Mouse (Mus musculus): ENCODE measurements around the gene Usp19.
A peak's percentile ranks its signal among the peaks of the same experiment; 100 is the strongest.

Usp19 gene

GRCm38 (mm10) chr9:108490559-108491285, at the start of gene Usp19:
TSS of gene Usp19 (plus strand) at chr9:108490602.
- DNase-seq (ENCODE audit: low read depth, low spot score), result peak; percentile 84

- DNase-seq (ENCODE audit: low read depth, low spot score), result no peak
These were observed 49.0 kb upstream of the Usp19 start for GRCm38 (mm10) chr9:108441236-108441919.

GRCm38 (mm10) chr9:108445125-108445524, 45.3 kb upstream of the Usp19 start:
- DNase-seq (ENCODE audit: low read depth, low spot score), result no peak

- no peak for DNase-seq (ENCODE audit: low read depth, low spot score)
These were observed 40.5 kb upstream of the Usp19 start for GRCm38 (mm10) chr9:108449860-108450259.

- DNase-seq (ENCODE audit: low read depth, low spot score), result no peak
These were observed 39.9 kb upstream of the Usp19 start for GRCm38 (mm10) chr9:108450292-108451169.

GRCm38 (mm10) chr9:108451170-108451493, 39.3 kb upstream of the Usp19 start:
- DNase-seq (ENCODE audit: low read depth, low spot score), result no peak

GRCm38 (mm10) chr9:108451519-108452160, 38.8 kb upstream of the Usp19 start:
- DNase-seq (ENCODE audit: low read depth, low spot score), result no peak

DNA sequence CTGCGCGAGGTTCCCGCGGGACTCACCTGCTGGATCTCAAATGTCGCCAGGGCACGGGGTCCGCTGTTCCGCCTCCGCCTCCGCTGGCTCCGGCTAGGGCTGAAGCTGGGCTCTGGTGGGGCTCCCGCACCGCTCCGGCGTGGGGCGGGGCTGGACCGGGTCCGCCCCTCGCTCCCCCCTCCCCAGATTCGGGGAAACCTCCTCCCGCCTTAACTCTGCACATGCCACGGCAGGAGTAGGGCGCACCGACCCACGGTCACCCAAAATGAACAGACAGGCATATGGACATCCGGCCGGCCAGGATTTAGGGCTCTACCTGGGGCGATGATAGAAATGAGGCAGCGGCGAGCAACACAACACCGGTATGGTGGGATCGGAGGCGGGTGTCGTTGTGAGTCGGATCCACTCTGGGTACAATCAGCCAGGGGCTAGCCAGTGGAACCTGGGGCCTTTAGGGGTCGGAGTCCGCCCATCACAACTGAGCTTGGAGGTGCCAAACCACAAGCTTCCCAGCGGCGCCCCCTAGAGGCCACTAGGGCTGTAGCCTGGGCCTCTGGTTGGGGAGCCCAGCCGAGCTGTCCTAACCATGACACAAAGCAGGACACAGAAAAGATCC, 38.0 kb upstream of the Usp19 start:
- peak; percentile 70 for DNase-seq (ENCODE audit: low read depth, low spot score)

- DNase-seq (ENCODE audit: low read depth, low spot score), result no peak
These were observed 37.5 kb upstream of the Usp19 start for GRCm38 (mm10) chr9:108452911-108453310.

DNA sequence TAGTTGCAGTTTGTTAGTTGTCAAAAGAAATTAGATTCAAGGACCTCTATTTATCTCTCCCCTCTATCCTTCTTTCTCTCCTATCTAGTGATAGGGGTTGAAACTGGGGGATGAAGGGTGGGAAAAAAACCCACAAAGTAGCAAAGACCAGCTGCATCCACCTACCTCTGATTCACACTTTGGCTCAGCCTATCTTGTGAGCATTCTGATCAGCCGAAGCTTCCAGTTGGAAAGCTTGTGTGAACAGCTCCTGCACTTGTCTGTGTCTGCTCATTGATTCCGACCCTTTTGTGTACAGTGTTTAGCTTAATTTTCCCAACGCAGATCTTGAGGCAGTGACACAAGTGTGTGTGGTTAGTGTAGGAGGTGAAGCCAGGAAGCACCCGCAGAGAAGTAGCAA, 36.9 kb upstream of the Usp19 start:
- DNase-seq (ENCODE audit: low read depth, low spot score), result no peak

DNA sequence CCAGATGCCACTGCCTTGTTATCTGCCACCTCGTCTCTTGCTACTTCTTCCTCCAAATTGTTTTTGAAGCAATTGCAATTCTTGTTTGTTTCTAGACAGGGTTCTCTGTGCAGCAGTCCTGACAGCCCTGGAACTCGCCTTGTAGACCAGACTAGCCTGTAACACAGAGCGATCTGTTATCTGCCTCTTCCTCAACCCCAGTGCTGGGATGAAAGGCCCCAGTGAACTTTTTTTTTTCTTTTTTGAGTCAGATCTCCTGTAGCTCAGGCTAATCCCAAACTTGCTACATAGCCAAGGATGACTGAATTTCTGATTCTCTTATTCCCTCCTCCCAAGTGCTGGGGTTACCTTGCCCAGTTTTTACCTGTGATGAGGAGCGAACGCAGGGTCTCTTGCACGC, 36.0 kb upstream of the Usp19 start:
- DNase-seq (ENCODE audit: low read depth, low spot score), result no peak

GRCm38 (mm10) chr9:108455747-108456571, 34.4 kb upstream of the Usp19 start:
- no peak for DNase-seq (ENCODE audit: low read depth, low spot score)

DNA sequence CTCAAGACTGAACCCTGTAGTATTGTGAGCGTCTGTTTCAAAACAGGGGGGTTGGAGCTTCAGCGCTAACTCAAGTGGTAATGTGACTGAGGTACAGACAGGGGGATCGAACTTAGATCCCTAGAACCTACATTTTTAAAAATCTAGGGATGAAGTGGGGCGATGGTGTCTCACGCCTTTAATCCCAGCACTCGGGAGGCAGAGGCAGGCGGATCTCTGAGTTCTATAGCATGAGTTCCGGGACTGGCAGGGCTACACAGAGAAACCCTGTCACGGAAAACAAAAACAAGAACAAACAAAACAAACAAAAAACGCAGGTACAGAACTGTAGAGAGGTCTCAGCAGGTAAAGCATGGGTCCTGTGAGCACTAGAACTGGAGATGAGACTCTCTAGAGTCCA, 33.4 kb upstream of the Usp19 start:
- no peak for DNase-seq (ENCODE audit: low read depth, low spot score)

- no peak for DNase-seq (ENCODE audit: low read depth, low spot score)
These were observed 30.5 kb upstream of the Usp19 start for GRCm38 (mm10) chr9:108459939-108460318.

DNA sequence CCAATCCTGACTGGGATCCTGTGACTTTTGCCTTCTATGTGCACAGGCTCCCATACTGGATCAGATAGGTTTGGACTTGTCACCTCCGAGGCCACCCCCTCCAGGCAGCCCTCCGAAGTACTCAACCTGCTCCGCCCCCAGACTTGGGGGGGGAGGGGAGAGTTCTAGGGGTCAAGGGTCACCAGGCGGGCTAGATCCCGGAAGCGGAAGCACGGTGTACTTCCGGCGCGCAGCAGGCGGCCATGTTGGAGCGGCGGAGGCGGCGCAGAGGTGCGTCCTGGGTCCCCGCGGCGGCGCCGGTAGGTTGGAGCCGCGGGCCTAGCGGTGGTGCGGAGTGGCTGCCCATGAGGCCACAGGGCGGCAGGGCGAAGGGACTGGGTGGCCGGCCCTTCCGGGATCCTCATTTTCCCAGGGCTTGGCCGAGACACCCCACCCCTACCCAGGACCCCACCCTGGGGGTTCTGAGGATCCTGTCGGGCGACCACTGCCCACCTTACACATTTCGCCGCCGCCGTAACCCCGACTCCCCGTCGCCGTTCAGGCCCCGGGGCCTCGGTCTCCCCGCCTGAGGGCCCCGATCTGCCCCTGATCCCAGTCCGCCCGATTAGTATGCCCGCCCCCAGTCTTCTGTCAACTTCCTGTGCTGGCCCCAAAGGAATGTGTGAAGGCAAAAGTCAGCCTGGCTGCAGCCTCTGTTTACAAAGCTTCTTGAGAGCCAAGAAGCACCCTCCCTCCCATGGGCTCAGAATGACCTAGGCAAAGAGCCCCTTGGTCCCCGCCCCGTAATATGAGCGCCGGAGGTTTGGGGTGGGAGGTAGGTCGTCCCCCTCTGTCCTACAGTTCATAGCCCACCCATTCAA, 29.9 kb upstream of the Usp19 start, which contains the start of gene Ccdc71:
TSS of gene Ccdc71 (plus strand) at position 209 of the 860 bp plus-strand sequence.
- DNase-seq (ENCODE audit: low read depth, low spot score), result peak; percentile 78

DNA sequence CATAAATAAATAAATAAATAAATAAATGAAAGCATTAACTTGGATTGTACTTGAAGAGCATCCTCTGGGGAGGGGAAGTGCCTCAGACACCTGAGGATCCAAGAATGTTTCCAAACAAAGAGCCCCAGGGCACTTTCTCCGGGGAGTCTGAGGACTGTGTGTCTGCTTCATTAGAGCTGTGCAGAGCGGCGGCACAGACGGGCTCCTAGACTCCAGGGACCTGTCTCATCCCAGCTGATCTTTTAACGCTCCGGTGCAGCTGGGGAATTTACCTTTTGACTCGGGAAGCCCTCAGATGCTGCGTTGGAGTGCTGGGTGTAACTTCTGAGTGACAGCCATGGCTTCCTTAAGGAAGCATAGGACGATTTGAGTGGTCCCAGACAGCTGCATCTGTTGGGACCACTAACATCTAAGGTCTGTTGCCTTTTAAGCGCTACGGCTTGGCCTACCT, 29.2 kb upstream of the Usp19 start, which contains the start of gene Klhdc8b:
TSS of gene Klhdc8b (minus strand) at position 401 of the 451 bp plus-strand sequence.
- DNase-seq (ENCODE audit: low read depth, low spot score), result no peak

GRCm38 (mm10) chr9:108461675-108462074, 28.7 kb upstream of the Usp19 start:
- DNase-seq (ENCODE audit: low read depth, low spot score), result no peak

DNA sequence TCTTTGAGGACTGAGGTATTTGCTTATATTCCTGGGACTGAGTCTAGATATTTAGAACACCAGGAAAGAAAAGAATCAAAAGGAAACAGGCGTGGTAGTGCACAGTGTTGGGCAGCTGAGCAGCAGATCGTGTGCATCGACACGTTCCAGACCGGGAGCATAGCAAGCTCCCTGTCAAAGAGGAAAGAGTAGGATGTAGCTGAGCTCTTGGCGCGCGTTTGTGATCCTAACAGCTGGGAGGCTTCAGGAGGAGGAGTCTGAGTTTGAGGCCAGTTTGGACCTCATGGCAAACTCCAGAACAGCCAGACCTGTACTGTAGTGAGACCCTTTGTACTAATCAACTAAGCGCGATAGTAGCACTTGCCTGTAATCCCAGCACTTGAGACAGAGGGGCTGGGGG, 28.2 kb upstream of the Usp19 start:
- DNase-seq (ENCODE audit: low read depth, low spot score), result no peak

DNA sequence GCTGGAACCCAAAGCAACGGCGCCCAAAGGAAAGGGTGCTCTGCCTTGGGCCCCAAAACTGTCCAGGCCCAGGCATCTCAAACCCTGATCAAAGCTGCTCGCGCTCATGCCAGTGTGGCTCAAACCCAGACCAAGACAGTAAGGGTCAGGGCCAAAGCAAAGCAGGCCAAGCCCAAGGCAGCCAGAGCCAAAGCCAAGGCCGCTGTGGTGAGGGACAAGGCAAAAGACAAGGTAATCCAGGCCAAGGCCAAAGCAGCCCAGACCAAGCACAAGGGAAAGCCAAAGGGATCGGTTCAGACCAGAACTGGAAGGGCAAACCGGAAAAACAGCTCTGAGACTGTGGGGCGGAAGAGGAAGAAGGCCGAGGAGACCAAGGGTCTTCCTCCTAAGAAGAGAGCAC, 26.7 kb upstream of the Usp19 start:
- no peak for DNase-seq (ENCODE audit: low read depth, low spot score)
